Mouse (Mus musculus) olfactory bulb, adult 2 months (tissue): Measurements from ENCODE around the gene Syt3.

Experiments used
- CTCF ChIP-seq: fragments of 200-500 bp; IDR thresholded peaks from 2 replicates; pipeline ENCODE4 v1.5.1; 2012; ENCODE audit warnings: low read depth, mild to moderate bottlenecking, low read length, moderate library complexity; ENCODE audit not compliant: insufficient read depth
- POLR2A ChIP-seq: fragments of 200-500 bp; IDR thresholded peaks from 2 replicates; pipeline ENCODE4 v1.6.1; 2012; ENCODE audit warnings: mild to moderate bottlenecking, low read depth, low read length, moderate library complexity; ENCODE audit not compliant: insufficient read depth

DNA sequence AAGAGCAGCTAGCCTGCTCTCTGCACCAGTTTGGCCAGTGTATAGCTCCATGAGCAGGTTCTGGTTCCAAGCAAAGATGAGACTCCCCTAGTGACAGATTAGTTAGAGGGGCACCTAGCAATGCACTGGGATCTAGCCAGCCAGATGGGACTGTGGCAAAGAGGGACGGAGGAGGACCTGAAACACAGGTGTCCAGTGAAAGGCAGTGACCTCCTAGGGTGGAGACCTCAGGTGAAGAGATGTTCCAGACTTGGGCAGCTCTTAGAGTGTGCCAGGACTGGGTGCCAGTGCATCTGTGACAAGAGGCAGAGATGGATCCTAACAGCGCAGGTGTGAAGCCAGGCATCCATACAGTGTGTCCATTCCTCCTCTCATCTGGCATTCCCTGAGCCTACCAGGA is 55.8 kb downstream of the Syt3 start:
- TF ChIP-seq POLR2A: no peak
- TF ChIP-seq CTCF: no peak
